Mouse (Mus musculus): ENCODE measurements around the gene Hhipl1.
A peak's percentile ranks its signal among the peaks of the same experiment; 100 is the strongest.

The Hhipl1 gene

DNA sequence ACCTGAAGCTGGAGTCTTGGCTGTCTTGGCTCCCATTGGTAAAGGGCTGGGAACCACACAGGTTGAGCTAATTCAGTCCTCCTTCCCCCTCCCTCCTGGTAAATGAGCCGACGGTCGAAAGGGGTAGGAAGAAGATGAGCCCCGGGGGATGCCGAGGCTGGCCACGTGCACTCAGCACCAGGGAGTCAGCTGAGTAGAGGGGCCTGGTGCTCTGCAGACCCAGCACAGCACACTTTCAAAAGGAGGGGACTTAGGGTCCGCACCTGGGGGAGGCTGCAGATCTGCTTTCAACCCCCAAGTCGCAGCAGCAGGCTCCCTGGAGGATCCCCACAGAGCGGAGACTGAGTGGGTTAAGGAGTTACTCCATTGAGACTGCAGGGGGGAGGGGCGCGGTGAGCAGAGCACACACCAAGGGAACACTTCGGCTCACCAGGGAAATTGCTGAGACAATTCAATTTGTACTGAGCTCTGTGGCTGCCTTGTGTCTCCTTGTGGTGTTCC lies 28.7 kb upstream of the Hhipl1 start:
- peak; percentile 71 for DNase-seq (ENCODE audit: low read depth, low spot score)

DNA sequence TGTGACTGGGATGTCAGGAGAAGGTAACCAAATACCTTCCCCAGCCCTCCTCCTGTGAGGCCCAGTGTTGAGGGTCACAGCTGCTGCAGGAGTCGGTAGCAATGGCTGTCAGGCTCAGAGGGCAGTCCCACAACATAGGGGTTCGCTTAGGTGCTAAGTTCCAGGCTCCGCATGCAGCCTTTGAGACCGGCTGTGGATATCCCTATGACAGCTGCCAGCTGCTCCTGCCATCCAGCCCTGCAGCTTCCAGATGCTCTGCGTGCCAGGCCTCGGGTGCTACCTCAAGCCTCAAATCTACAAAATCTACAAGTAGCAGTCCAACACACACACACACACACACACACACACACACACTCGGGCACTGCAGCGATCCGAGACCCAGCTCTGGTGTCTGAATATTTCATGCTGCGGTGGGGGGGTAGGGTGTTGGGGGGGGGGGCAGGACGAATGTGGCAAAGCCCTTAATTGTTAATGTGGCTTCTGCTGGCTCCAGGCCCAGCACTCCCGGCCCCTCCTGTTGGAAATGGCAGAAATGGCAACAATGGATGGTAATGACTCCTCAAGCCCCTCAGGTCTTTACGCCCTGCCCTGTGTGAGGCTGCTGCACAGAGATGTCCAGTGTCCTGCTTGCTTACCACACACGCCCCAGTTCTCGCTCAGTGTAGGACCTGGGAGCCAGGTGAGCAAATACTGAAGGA lies 27.7 kb upstream of the Hhipl1 start:
- DNase-seq (ENCODE audit: low read depth, low spot score): peak; percentile 19

DNA sequence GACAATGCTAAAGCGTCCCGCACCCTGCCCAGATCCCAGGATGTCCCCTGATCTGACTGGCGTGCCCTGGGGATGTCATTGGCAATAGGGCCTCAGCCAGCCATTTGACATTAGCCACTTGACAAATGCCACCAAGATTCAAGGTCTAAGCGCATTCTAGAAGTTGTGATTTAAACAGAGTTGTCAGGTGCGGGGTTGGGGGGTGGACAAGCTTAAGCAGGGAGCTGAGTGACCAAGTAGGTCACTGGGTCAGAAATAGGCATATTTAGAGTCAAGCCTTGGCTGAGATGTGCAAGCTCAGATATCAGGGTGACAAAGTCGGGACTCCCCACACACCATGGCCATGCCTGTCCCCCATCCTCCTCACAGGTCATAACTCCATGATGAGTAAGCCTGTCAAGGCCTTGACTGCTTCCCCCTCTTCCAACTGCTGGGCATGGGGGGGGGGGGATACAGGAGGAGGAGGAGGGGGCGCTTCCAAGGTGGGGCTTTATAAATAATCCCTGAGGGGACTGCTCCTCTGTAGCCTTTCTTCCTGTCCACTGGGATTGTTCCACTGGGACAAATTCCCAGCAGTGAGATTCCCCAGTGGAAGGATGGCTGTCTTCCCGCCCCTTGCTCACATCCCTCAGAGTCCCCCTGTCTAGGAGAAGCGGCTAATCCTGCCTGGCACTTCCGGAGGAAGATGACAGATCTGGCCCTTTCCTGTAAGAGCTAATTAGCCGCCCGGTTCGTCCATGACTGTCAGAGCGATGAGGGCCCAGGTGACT lies 21.4 kb upstream of the Hhipl1 start:
- no peak for DNase-seq (ENCODE audit: low read depth, low spot score)

- DNase-seq (ENCODE audit: low read depth, low spot score): no peak
Measured at GRCm38 (mm10) chr12:108285225-108286011, 20.7 kb upstream of the Hhipl1 start.

GRCm38 (mm10) chr12:108286381-108286780 lies 19.7 kb upstream of the Hhipl1 start:
- no peak for DNase-seq (ENCODE audit: low read depth, low spot score)

GRCm38 (mm10) chr12:108287011-108287410 lies 19.1 kb upstream of the Hhipl1 start:
- peak; percentile 84 for DNase-seq (ENCODE audit: low read depth, low spot score)

- no peak for DNase-seq (ENCODE audit: low read depth, low spot score)
Measured at GRCm38 (mm10) chr12:108288127-108288880, 17.8 kb upstream of the Hhipl1 start.

DNA sequence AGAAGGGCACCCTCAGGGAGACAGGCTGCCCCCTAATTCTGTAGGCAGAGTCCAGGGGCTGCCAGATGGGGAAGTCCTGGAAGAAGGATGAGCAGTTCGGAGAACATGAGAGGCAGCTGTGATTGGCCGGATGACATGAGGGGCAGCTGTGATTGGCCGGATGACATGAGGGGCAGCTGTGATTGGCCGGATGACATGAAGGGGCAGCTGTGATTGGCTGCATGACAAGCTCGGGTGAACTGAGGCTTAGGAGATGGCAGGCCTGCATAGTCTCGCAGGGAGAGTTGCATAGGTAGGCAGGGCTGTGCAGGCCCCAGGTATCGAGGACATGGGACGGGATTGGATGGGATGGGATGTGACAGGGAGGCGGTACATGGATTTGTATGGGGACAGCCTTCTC lies 13.7 kb upstream of the Hhipl1 start:
- peak; percentile 62 for DNase-seq (ENCODE audit: low read depth, low spot score)

GRCm38 (mm10) chr12:108292957-108293356 lies 13.1 kb upstream of the Hhipl1 start:
- peak; percentile 92 for DNase-seq (ENCODE audit: low read depth, low spot score)

- DNase-seq (ENCODE audit: low read depth, low spot score): no peak
Measured at GRCm38 (mm10) chr12:108294620-108295019, 11.4 kb upstream of the Hhipl1 start.

GRCm38 (mm10) chr12:108297033-108297432 lies 9.0 kb upstream of the Hhipl1 start:
- DNase-seq (ENCODE audit: low read depth, low spot score): no peak

GRCm38 (mm10) chr12:108301006-108301405 lies 5.1 kb upstream of the Hhipl1 start:
- DNase-seq (ENCODE audit: low read depth, low spot score): no peak

DNA sequence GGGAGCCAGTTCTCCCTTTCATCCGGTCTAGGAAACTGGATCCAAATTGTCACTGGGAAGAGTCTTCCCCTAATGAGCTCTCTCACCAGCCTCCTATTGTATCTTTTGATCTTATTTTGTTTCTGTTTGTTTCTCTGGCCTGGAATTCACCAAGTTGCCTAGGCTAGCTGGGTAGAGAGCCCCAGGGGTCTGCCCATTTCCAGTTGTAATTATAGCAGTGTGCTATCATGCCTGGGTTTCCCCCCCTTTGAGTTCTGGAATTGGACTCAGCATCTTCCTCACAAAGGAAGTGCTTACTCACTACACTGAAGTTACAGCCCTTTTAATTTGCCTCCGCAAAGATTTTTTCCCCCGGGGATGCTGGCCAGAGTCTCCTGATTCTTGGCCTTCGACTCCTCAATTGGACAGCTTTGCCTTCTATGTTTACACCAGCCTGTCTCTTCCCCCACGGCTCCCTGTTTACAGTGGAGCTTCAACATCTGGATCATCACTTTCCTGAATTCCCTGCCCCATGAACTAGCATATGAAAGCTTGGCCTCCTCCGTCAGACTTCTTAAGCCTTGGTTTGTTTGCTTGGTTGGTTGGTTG lies 2.2 kb upstream of the Hhipl1 start:
- DNase-seq (ENCODE audit: low read depth, low spot score): peak; percentile 31

GRCm38 (mm10) chr12:108305172-108305571 lies 898 bp upstream of the Hhipl1 start:
- no peak for DNase-seq (ENCODE audit: low read depth, low spot score)

DNA sequence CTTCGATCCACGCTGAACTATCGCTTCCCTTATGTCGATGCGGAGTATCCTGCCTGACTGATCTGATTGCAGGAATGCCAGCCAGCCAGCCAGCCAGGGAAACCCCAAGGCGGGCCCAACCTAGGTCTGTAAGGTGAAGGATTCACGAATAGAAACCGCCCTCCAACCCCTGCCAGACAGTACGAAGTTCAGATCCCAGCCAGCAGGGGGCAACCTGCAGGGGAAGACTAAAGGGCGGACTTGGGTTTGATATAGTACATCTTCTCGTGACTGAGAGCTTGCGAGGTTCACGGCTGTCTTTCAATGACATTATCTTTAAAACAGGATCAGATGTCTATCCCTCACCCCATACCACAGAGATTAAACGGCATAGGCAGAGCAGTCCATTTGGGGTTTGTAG lies 1.5 kb downstream of the Hhipl1 start:
- DNase-seq (ENCODE audit: low read depth, low spot score): peak; percentile 63

- no peak for DNase-seq (ENCODE audit: low read depth, low spot score)
Measured at GRCm38 (mm10) chr12:108308363-108308856, 2.3 kb downstream of the Hhipl1 start.

DNA sequence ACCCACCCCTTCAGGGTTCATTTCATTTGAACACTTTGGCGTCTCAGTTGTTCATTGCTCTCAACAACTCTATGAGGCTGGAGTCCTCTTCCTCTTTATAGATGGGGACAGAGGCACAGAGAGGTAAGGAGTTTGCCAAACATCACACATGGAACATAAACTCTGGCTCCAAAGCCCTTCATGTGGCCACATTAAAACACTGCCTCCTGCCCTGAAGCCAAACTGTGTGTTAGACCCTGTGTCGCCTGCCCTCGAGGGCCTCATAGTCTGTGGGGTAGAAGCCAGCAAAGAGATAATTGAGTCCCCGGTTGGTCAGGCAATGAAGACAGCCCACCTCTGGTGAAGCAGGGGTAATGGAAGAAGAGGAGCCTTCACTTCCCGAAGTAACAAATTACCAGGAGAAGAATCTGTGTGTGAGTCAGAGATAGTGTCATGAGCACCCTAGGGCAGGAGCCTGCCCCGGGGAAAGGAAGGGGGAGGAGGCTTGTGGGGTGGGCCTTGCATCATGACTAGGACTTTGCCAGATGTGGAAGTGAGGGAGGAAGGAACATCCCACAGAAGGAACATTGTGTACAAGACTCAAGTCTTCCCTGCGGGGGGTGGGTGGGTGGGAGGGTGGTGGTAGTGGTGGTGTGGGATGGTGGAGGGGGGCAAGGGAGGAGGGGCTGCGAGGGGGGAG lies 3.2 kb downstream of the Hhipl1 start:
- DNase-seq (ENCODE audit: low read depth, low spot score): peak; percentile 74

GRCm38 (mm10) chr12:108310041-108310440 lies 4.0 kb downstream of the Hhipl1 start:
- no peak for DNase-seq (ENCODE audit: low read depth, low spot score)

- DNase-seq (ENCODE audit: low read depth, low spot score): peak; percentile 52
Measured at GRCm38 (mm10) chr12:108310456-108311027, 4.5 kb downstream of the Hhipl1 start.

- DNase-seq (ENCODE audit: low read depth, low spot score): no peak
Measured at GRCm38 (mm10) chr12:108311741-108312290, 5.7 kb downstream of the Hhipl1 start.

All from brain, adult 2 months (tissue).